ENCODE assay signal across 23 mouse cellular contexts in genomic region chr10:28566378-28566777, GRCm38 (mm10).
DNase-seq lines count a peak whose midpoint lies in the region; ATAC-seq and TF ChIP-seq lines count a peak whose summit lies in the region.
"Had no signal": no experiment of that assay in that cellular context is flagged by ENCODE, and none has a peak within 500 bp of the region (broad histone marks: within the 10 kb centered on the region; RNA-seq: fewer than 3 reads in every experiment).

No protein-coding gene starts in this region.

- TF ChIP-seq EP300 in liver, embryonic 14.5 days (IDR thresholded peaks at IDR 0.05; ENCODE audit: low read depth): peak; percentile 75

- no peak for TF ChIP-seq CTCF in liver, embryonic 14.5 days (IDR thresholded peaks at IDR 0.05; ENCODE audit: low read depth)

- peak; percentile 93 for ATAC-seq in common myeloid progenitor, adult 5-6 weeks (replicated peaks; ENCODE audit: low read depth, poor library complexity, severe bottlenecking)
- peak; percentile 97 for ATAC-seq in liver, embryonic 14.5 days (ENCODE audit: insufficient read depth)
- no peak for ATAC-seq in midbrain, embryonic 15.5 days (replicated peaks)
- ATAC-seq: activated CD4-positive, CD25-positive, alpha-beta regulatory T cell, adult 4 months; intestine, postnatal 0 days had no signal

- H3K27ac ChIP-seq in liver, embryonic 14.5 days: no peak overlapping the region
- no peak overlapping the region for H3K27ac ChIP-seq in midbrain, embryonic 15.5 days
- H3K27ac ChIP-seq: embryonic facial prominence, embryonic 15.5 days; forebrain, embryonic 12.5 days; hindbrain, embryonic 15.5 days; left cerebral cortex, adult 2 months had no signal

- WGBS in liver, embryonic 14.5 days (ENCODE audit: insufficient replicate concordance): 18% methylated on average over 4 of the region's 4 CpGs
- WGBS in midbrain, embryonic 15.5 days: 87% methylated on average over 4 of the region's 4 CpGs

- no peaks in the 10 kb centered on the region for H3K36me3 ChIP-seq in liver, embryonic 14.5 days (replicated peaks; ENCODE audit: control insufficient read depth, insufficient read depth, low read depth)
- H3K36me3 ChIP-seq in midbrain, embryonic 15.5 days (replicated peaks): no peaks in the 10 kb centered on the region
- H3K36me3 ChIP-seq: embryonic facial prominence, embryonic 15.5 days; forebrain, embryonic 12.5 days; hindbrain, embryonic 15.5 days had no signal

- peak overlapping the region; percentile 45 for H3K4me2 ChIP-seq in liver, embryonic 14.5 days (ENCODE audit: low read depth)
- H3K4me2 ChIP-seq in midbrain, embryonic 15.5 days: no peak overlapping the region
- H3K4me2 ChIP-seq: embryonic facial prominence, embryonic 15.5 days; forebrain, embryonic 12.5 days; hindbrain, embryonic 15.5 days; lung, embryonic 14.5 days had no signal

- no peak overlapping the region for H3K9ac ChIP-seq in liver, embryonic 14.5 days (replicated peaks)
- no peak overlapping the region for H3K9ac ChIP-seq in midbrain, embryonic 15.5 days
- H3K9ac ChIP-seq: embryonic facial prominence, embryonic 15.5 days; forebrain, embryonic 12.5 days; hindbrain, embryonic 15.5 days; lung, embryonic 14.5 days had no signal

- no peaks in the 10 kb centered on the region for H3K9me3 ChIP-seq in liver, embryonic 14.5 days (ENCODE audit: control insufficient read depth, low read length)
- H3K9me3 ChIP-seq in midbrain, embryonic 15.5 days: no peaks in the 10 kb centered on the region
- H3K9me3 ChIP-seq: embryonic facial prominence, embryonic 15.5 days; forebrain, embryonic 12.5 days; hindbrain, embryonic 15.5 days had no signal

- peaks cover 16 to 17% of the 10 kb centered on the region in 2 experiments for H3K4me1 ChIP-seq in liver, embryonic 14.5 days (replicated peaks; ENCODE audit: control insufficient read depth in 2 of 2, insufficient read depth in 2 of 2, low read length in 1 of 2)
- no peaks in the 10 kb centered on the region for H3K4me1 ChIP-seq in midbrain, embryonic 15.5 days
- H3K4me1 ChIP-seq: embryonic facial prominence, embryonic 15.5 days; forebrain, embryonic 12.5 days; hindbrain, embryonic 15.5 days had no signal

- no peaks in the 10 kb centered on the region for H3K27me3 ChIP-seq in liver, embryonic 14.5 days (ENCODE audit: control insufficient read depth, insufficient read depth, low read length)
- no peaks in the 10 kb centered on the region for H3K27me3 ChIP-seq in midbrain, embryonic 15.5 days (replicated peaks)
- H3K27me3 ChIP-seq: CH12.LX; embryonic facial prominence, embryonic 15.5 days; forebrain, embryonic 12.5 days; hindbrain, embryonic 15.5 days had no signal

- no peak overlapping the region for H3K4me3 ChIP-seq in liver, embryonic 14.5 days (ENCODE audit: insufficient read depth in 1 of 2, low read depth in 2 of 2, low read length in 2 of 2)
- no peak overlapping the region for H3K4me3 ChIP-seq in midbrain, embryonic 15.5 days
- H3K4me3 ChIP-seq: embryonic facial prominence, embryonic 15.5 days; forebrain, embryonic 12.5 days; hindbrain, embryonic 15.5 days; left cerebral cortex, adult 2 months had no signal

- DNase-seq in thymus, postnatal 4 days: peak; percentile 42
- DNase-seq in thymus, postnatal 0 days (ENCODE audit: low spot score): no peak
- peak; percentile 37 to 60 (median 56) for DNase-seq in liver, embryonic 14.5 days (ENCODE audit: low read depth in 3 of 3, low spot score in 3 of 3)
- no peak for DNase-seq in urinary bladder, postnatal 10 days (ENCODE audit: low spot score)
- no peak for DNase-seq in ovary, adult 18-20 months (ENCODE audit: low spot score)
- DNase-seq: adrenal gland, postnatal 36 days; cerebellum, adult 9-11 months; gastrocnemius, postnatal 25 days; heart, postnatal 14 days; kidney, postnatal 14 days; lung, postnatal 4 days; midbrain, embryonic 14.5 days; right cerebral cortex, adult 18-20 months had no signal

Comparison
In these comparisons a context has a peak if more than half of its experiments do, and no peak if none do; other contexts are left out.
1. DNase-seq: peak in thymus, postnatal 4 days (single experiment) and liver, embryonic 14.5 days (3 of 3); none in thymus, postnatal 0 days (single experiment), urinary bladder, postnatal 10 days (single experiment) and ovary, adult 18-20 months (single experiment).